Mouse (Mus musculus): ENCODE data around the gene Myh11. TPM values are rescaled to one million over a fixed set of nuclear protein-coding genes. Genes with fewer than 3 reads are reported as not detected.
"Not testable (repeated sequence)": the region's sequence is repeated elsewhere in the genome, so short reads cannot be mapped to it uniquely, and the experiment has no call there.

Gene Myh11
- total RNA-seq, 4 experiments from 2014 or later: 3.1 to 7.2 (median 5.2) TPM

- no peak for DNase-seq (ENCODE audit: low spot score in 2 of 2)
Observed at GRCm38 (mm10) chr16:14169706-14170105, 121.5 kb downstream of the Myh11 start.

- DNase-seq (ENCODE audit: low spot score in 2 of 2): no peak
Observed at GRCm38 (mm10) chr16:14166490-14166889, 124.7 kb downstream of the Myh11 start.

- no peak for DNase-seq (ENCODE audit: low spot score in 2 of 2)
Observed at GRCm38 (mm10) chr16:14163731-14164130, 127.4 kb downstream of the Myh11 start.

- DNase-seq (ENCODE audit: low spot score in 2 of 2): peak; percentile 61 to 76
Observed at GRCm38 (mm10) chr16:14162988-14163416, 128.2 kb downstream of the Myh11 start, which contains the start of the genes Nde1 and Marf1. Nde1 (plus strand) TSS chr16:14163275. Marf1 (minus strand) TSS chr16:14163351.

- no peak for DNase-seq (ENCODE audit: low spot score in 2 of 2)
Observed at GRCm38 (mm10) chr16:14160941-14161340, 130.2 kb downstream of the Myh11 start.

GRCm38 (mm10) chr16:14159746-14160131 lies 131.4 kb downstream of the Myh11 start:
- DNase-seq (ENCODE audit: low spot score in 2 of 2): peak; percentile 80 to 83

- peak; percentile 97 to 99 for DNase-seq (ENCODE audit: low spot score in 2 of 2)
Observed at GRCm38 (mm10) chr16:14158936-14159745, 132.0 kb downstream of the Myh11 start.

- DNase-seq (ENCODE audit: low spot score in 2 of 2): no peak
Observed at GRCm38 (mm10) chr16:14158536-14158935, 132.6 kb downstream of the Myh11 start.

GRCm38 (mm10) chr16:14156312-14156711 lies 134.9 kb downstream of the Myh11 start:
- no peak for DNase-seq (ENCODE audit: low spot score in 2 of 2)

GRCm38 (mm10) chr16:14155638-14156037 lies 135.5 kb downstream of the Myh11 start:
- not testable (repeated sequence) for DNase-seq (ENCODE audit: low spot score in 2 of 2)

- DNase-seq (ENCODE audit: low spot score in 2 of 2): no peak
Observed at GRCm38 (mm10) chr16:14151718-14152117, 139.5 kb downstream of the Myh11 start.

- no peak for DNase-seq (ENCODE audit: low spot score in 2 of 2)
Observed at GRCm38 (mm10) chr16:14147712-14148111, 143.5 kb downstream of the Myh11 start.

Small RNA genes within 50 kb of the gene (microRNA-seq; reads per million reads assigned to microRNA genes)
- 1,146 to 1,608 reads per million in 2 experiments for gene Mir484

Other genes starting within 250 kb of the Myh11 start
- gene Nde1, start 128.1 kb downstream of the Myh11 start, total RNA-seq (2022): 10 to 100 TPM; 24.0 to 27.2 (median 24.9) TPM
- 100 to 1,000 TPM; 119 to 156 (median 140) TPM for gene Marf1, start 128.0 kb downstream of the Myh11 start, total RNA-seq (2022)
- gene Fopnl, start 26.0 kb upstream of the Myh11 start, total RNA-seq (2022): 10 to 100 TPM; 46.0 to 50.2 (median 48.7) TPM
- 10 to 100 TPM; 16.3 to 20.3 (median 19.2) TPM for gene Abcc1, start 70.2 kb upstream of the Myh11 start, total RNA-seq (2022)

Data from layer of hippocampus, adult 8-10 months (tissue).